Mouse (Mus musculus) MEL (cell line): Measurements from ENCODE around the gene Whamm. TPM values are rescaled to one million over a fixed set of nuclear protein-coding genes. Genes with fewer than 3 reads are reported as not detected.

ENCODE experiments used
- DNase-seq: peaks from one replicate; pipeline ENCODE4 v3.0.0; 2011; ENCODE audit warnings: low read depth, low spot score
- H3K27ac ChIP-seq: 2 replicates; pipeline ENCODE4 v1.5.1; 2012; ENCODE audit warnings: low read depth, mild to moderate bottlenecking, control low read depth, low read length, moderate library complexity; ENCODE audit not compliant: control insufficient read depth
- H3K27me3 ChIP-seq, 2 experiments: fragments of 150-350 bp in 1 of 2; sonication (generic) in 1 of 2; 2 replicates each; pipeline ENCODE4 v1.6.1; 2012; ENCODE audit warnings: low read length in 2 of 2, mild to moderate bottlenecking in 2 of 2, improper control_type of control experiment in 1 of 2, moderate library complexity in 1 of 2; ENCODE audit not compliant: insufficient read depth in 2 of 2, control insufficient read depth in 1 of 2
- H3K36me3 ChIP-seq, 2 experiments: 2 replicates each; pipeline ENCODE4 v1.6.1; 2012 to 2014; ENCODE audit warnings: low read length in 2 of 2, improper control_type of control experiment in 1 of 2, inconsistent platforms in 1 of 2, mild to moderate bottlenecking in 1 of 2; ENCODE audit not compliant: insufficient read depth in 2 of 2, control insufficient read depth in 1 of 2
- H3K4me1 ChIP-seq, 2 experiments: fragments of 150-350 bp in 1 of 2; sonication (generic) in 1 of 2; 2 replicates each; pipeline ENCODE4 v1.6.1; 2012; ENCODE audit warnings: low read length in 2 of 2, improper control_type of control experiment in 1 of 2, mild to moderate bottlenecking in 1 of 2; ENCODE audit not compliant: insufficient read depth in 2 of 2, control insufficient read depth in 1 of 2
- H3K4me3 ChIP-seq, 2 experiments: fragments of 150-350 bp in 1 of 2; sonication (generic) in 1 of 2; 2 replicates each; pipeline ENCODE4 v1.5.1; 2012; ENCODE audit warnings: low read depth in 2 of 2, low read length in 2 of 2, mild to moderate bottlenecking in 2 of 2, moderate library complexity in 2 of 2, control low read depth in 1 of 2, improper control_type of control experiment in 1 of 2; ENCODE audit not compliant: control insufficient read depth in 1 of 2, insufficient read depth in 1 of 2
- H3K79me2 ChIP-seq: 2 replicates; pipeline ENCODE4 v1.6.1; 2012; ENCODE audit warnings: mild to moderate bottlenecking, low read length, moderate library complexity; ENCODE audit not compliant: control insufficient read depth, poor library complexity, insufficient read depth
- H3K9ac ChIP-seq: 2 replicates; pipeline ENCODE4 v1.6.1; 2012; ENCODE audit warnings: low read depth, mild to moderate bottlenecking, control low read depth, low read length, moderate library complexity; ENCODE audit not compliant: control insufficient read depth, poor library complexity, severe bottlenecking
- H3K9me3 ChIP-seq: fragments of 150-350 bp; sonication (generic); replicated peaks from 2 replicates; pipeline ENCODE4 v1.6.1; 2012; ENCODE audit warnings: mild to moderate bottlenecking, low read length, improper control_type of control experiment, moderate library complexity; ENCODE audit not compliant: insufficient read depth
- CHD1 ChIP-seq: IDR thresholded peaks from 2 replicates; pipeline ENCODE4 v1.6.1; 2012; ENCODE audit warnings: low read depth, mild to moderate bottlenecking, inconsistent platforms, low read length, improper control_type of control experiment
- CTCF ChIP-seq, 3 experiments: IDR thresholded peaks in 2 of 3; conservative IDR thresholded peaks in 1 of 3; 2 replicates each; pipeline ENCODE4 v1.5.1; 2011 to 2012; ENCODE audit warnings: low read length in 3 of 3, low read depth in 2 of 3, mild to moderate bottlenecking in 2 of 3, improper control_type of control experiment in 1 of 3, inconsistent platforms in 1 of 3, mixed read lengths in 1 of 3, moderate library complexity in 1 of 3; ENCODE audit not compliant: control insufficient read depth in 1 of 3, insufficient read depth in 1 of 3, poor library complexity in 1 of 3, severe bottlenecking in 1 of 3
- EP300 ChIP-seq, 2 experiments: IDR thresholded peaks; 2 replicates each; pipeline ENCODE4 v1.6.1; 2011; ENCODE audit warnings: improper control_type of control experiment in 2 of 2, low read length in 2 of 2, low read depth in 1 of 2, mild to moderate bottlenecking in 1 of 2
- ETS1 ChIP-seq: IDR thresholded peaks from 2 replicates; pipeline ENCODE4 v1.6.1; 2012; ENCODE audit warnings: low read depth, mild to moderate bottlenecking, inconsistent platforms, low read length, improper control_type of control experiment, moderate library complexity
- GATA1 ChIP-seq: IDR thresholded peaks from 2 replicates; pipeline ENCODE4 v1.6.1; 2011; ENCODE audit warnings: low read depth, low read length, improper control_type of control experiment
- HCFC1 ChIP-seq: IDR thresholded peaks from 2 replicates; pipeline ENCODE4 v1.6.1; 2012; ENCODE audit warnings: low read depth, mild to moderate bottlenecking, inconsistent platforms, low read length, improper control_type of control experiment, moderate library complexity
- MAFK ChIP-seq: IDR thresholded peaks from 2 replicates; pipeline ENCODE4 v1.6.1; 2011; ENCODE audit warnings: low read depth, mild to moderate bottlenecking, low read length, improper control_type of control experiment, borderline replicate concordance
- MAX ChIP-seq: IDR thresholded peaks from 2 replicates; pipeline ENCODE4 v1.6.1; 2011; ENCODE audit warnings: low read length, improper control_type of control experiment
- MAZ ChIP-seq: IDR thresholded peaks from 2 replicates; pipeline ENCODE4 v1.6.1; 2012; ENCODE audit warnings: low read depth, mild to moderate bottlenecking, inconsistent platforms, low read length, improper control_type of control experiment
- MEF2A ChIP-seq: IDR thresholded peaks from 2 replicates; pipeline ENCODE4 v1.6.1; 2014; ENCODE audit warnings: low read depth, mild to moderate bottlenecking, inconsistent platforms, low read length, improper control_type of control experiment; ENCODE audit not compliant: poor library complexity, insufficient replicate concordance, severe bottlenecking; ENCODE audit errors: extremely low read depth
- MXI1 ChIP-seq: IDR thresholded peaks from 2 replicates; pipeline ENCODE4 v1.6.1; 2011; ENCODE audit warnings: mild to moderate bottlenecking, low read depth, low read length, improper control_type of control experiment
- MYB ChIP-seq: IDR thresholded peaks from 2 replicates; pipeline ENCODE4 v1.6.1; 2011; ENCODE audit warnings: mild to moderate bottlenecking, low read depth, low read length, improper control_type of control experiment
- NELFE ChIP-seq: IDR thresholded peaks from 2 replicates; pipeline ENCODE4 v1.6.1; 2011; ENCODE audit warnings: low read depth, low read length, improper control_type of control experiment
- NRF1 ChIP-seq: IDR thresholded peaks from 2 replicates; pipeline ENCODE4 v1.6.1; 2014; ENCODE audit warnings: low read depth, mild to moderate bottlenecking, inconsistent platforms, low read length, improper control_type of control experiment, moderate library complexity; ENCODE audit not compliant: poor library complexity, insufficient read depth, severe bottlenecking
- POLR2A ChIP-seq, 2 experiments: IDR thresholded peaks; 2 replicates each; pipeline ENCODE4 v1.6.1; 2011 to 2012; ENCODE audit warnings: low read length in 2 of 2, mild to moderate bottlenecking in 2 of 2, control low read depth in 1 of 2, improper control_type of control experiment in 1 of 2, low read depth in 1 of 2, moderate library complexity in 1 of 2; ENCODE audit not compliant: control insufficient read depth in 1 of 2, insufficient read depth in 1 of 2, poor library complexity in 1 of 2
- POLR2AphosphoS2 ChIP-seq: IDR thresholded peaks from 2 replicates; pipeline ENCODE4 v1.6.1; 2011; ENCODE audit warnings: low read length, improper control_type of control experiment
- POLR2AphosphoS5 ChIP-seq: IDR thresholded peaks from 2 replicates; pipeline ENCODE4 v1.6.1; 2012; ENCODE audit warnings: low read depth, borderline replicate concordance, mild to moderate bottlenecking, inconsistent platforms, low read length, moderate library complexity, mixed read lengths
- RAD21 ChIP-seq: IDR thresholded peaks from 2 replicates; pipeline ENCODE4 v1.6.1; 2011; ENCODE audit warnings: mild to moderate bottlenecking, low read depth, low read length, improper control_type of control experiment
- SIN3A ChIP-seq: IDR thresholded peaks from 2 replicates; pipeline ENCODE4 v1.6.1; 2012; ENCODE audit warnings: low read length, improper control_type of control experiment, inconsistent platforms
- SMC3 ChIP-seq: IDR thresholded peaks from 2 replicates; pipeline ENCODE4 v1.6.1; 2011; ENCODE audit warnings: low read depth, low read length, improper control_type of control experiment
- TAL1 ChIP-seq: IDR thresholded peaks from 2 replicates; pipeline ENCODE4 v1.6.1; 2012; ENCODE audit warnings: mild to moderate bottlenecking, inconsistent platforms, low read length, moderate library complexity, mixed read lengths
- TBP ChIP-seq: IDR thresholded peaks from 2 replicates; pipeline ENCODE4 v1.8.0; 2011; ENCODE audit warnings: low read depth, low read length, improper control_type of control experiment
- UBTF ChIP-seq: IDR thresholded peaks from 2 replicates; pipeline ENCODE4 v1.6.1; 2012; ENCODE audit warnings: low read depth, mild to moderate bottlenecking, inconsistent platforms, low read length, improper control_type of control experiment, moderate library complexity, borderline replicate concordance; ENCODE audit not compliant: insufficient read depth
- USF1 ChIP-seq: IDR thresholded peaks from 2 replicates; pipeline ENCODE4 v1.6.1; 2014; ENCODE audit warnings: low read depth, mild to moderate bottlenecking, inconsistent platforms, low read length, improper control_type of control experiment, moderate library complexity
- USF2 ChIP-seq, 2 experiments: IDR thresholded peaks; 2 replicates each; pipeline ENCODE4 v1.6.1; 2011 to 2012; ENCODE audit warnings: improper control_type of control experiment in 2 of 2, low read length in 2 of 2, borderline replicate concordance in 1 of 2, inconsistent platforms in 1 of 2, low read depth in 1 of 2, mild to moderate bottlenecking in 1 of 2; ENCODE audit not compliant: insufficient read depth in 1 of 2
- ZC3H11A ChIP-seq: IDR thresholded peaks from 2 replicates; pipeline ENCODE4 v1.6.1; 2012; ENCODE audit warnings: low read depth, mild to moderate bottlenecking, inconsistent platforms, low read length, improper control_type of control experiment
- ZMIZ1 ChIP-seq: IDR thresholded peaks from 2 replicates; pipeline ENCODE4 v1.6.1; 2012; ENCODE audit warnings: low read depth, mild to moderate bottlenecking, inconsistent platforms, low read length, improper control_type of control experiment, moderate library complexity
- polyA plus RNA-seq, 2 experiments: library from polyadenylated mRNA; stranded (reverse) in 1 of 2; unstranded in 1 of 2; fragments of >175 nt in 1 of 2; fragments of >200 nt in 1 of 2; gene quantifications; 2 replicates each; pipeline versions ENCODE4 v1.2.1 to v1.2.4; 2012; ENCODE audit warnings: low replicate concordance in 2 of 2, low read depth in 1 of 2; ENCODE audit not compliant: insufficient read length in 2 of 2, insufficient read depth in 1 of 2, missing spikeins in 1 of 2
- total RNA-seq: library from RNA; depleted of rRNA; stranded (reverse); fragments of 300-350 nt; gene quantifications from 2 replicates; pipeline ENCODE4 v1.2.3, GENCODE M21; 2012

Whamm gene
- total and polyA plus RNA-seq, 3 experiments, result 9.4 to 22.9 TPM; not detected in 1

- TF ChIP-seq USF2 (IDR thresholded peaks at IDR 0.05; ENCODE audit: borderline replicate concordance in 1 of 2, insufficient read depth in 1 of 2, low read depth in 1 of 2, low read length in 2 of 2) (no peak), MAZ (no peak), HCFC1 (no peak), CTCF (IDR thresholded peaks at IDR 0.05 in 2 of 3, conservative IDR thresholded peaks at IDR 0.05 in 1 of 3; ENCODE audit: control insufficient read depth in 1 of 3, insufficient read depth in 1 of 3, low read depth in 2 of 3, low read length in 3 of 3, poor library complexity in 1 of 3, severe bottlenecking in 1 of 3) (no peak), SMC3 (no peak), RAD21 (no peak), ZMIZ1 (no peak), EP300 (IDR thresholded peaks at IDR 0.05; ENCODE audit: low read depth in 1 of 2, low read length in 2 of 2) (no peak), TBP (no peak), ZC3H11A (no peak), MEF2A (no peak), USF1 (no peak), NRF1 (no peak), CHD1 (no peak), TAL1 (no peak), MAX (no peak), ETS1 (no peak), SIN3A (no peak), MAFK (no peak)
- Histone ChIP-seq H3K36me3 (peaks cover 0 to 4% of the 10 kb centered on the region in 2 experiments; a peak in 2 of 4 replicates), H3K4me3 (no peak overlapping the region), H3K9ac (no peak overlapping the region), H3K27me3 (peaks cover 0 to 5% of the 10 kb centered on the region in 2 experiments; a peak in 3 of 4 replicates), H3K9me3 (no peaks in the 10 kb centered on the region), H3K79me2 (no peaks in the 10 kb centered on the region), H3K4me1 (peaks cover 0 to 9% of the 10 kb centered on the region in 2 experiments; a peak in 2 of 4 replicates), H3K27ac (no peak overlapping the region)
- no peak for DNase-seq
Measured at GRCm38 (mm10) chr7:81561211-81561610, 9.9 kb upstream of the Whamm start.

DNA sequence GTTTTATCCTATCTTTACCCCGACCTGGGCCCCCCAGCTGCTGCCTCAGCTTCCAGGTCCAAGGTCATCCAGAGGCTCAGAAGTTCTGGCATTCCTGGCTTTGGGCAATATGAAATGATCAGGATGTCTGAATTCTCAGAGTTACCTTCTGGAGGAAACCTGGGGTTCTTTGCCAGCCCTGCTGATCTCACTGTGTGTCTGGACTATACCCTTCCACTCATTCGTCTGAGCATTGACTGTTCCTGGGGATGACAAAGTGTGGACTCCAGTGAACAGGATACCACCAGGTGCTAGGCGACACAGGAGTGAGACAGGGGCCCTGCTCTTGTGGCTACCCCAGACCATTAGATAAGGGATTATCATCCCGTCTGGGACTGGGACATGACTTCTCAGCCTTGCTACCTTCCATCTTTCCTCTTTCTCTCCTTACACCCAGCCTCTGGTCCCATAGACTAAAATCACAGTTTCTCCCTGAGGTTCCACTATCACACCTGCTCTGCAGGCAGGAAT, 7.5 kb upstream of the Whamm start:
- no peak overlapping the region for H3K9ac ChIP-seq
- peaks cover 0 to 4% of the 10 kb centered on the region in 2 experiments; a peak in 2 of 4 replicates for H3K36me3 ChIP-seq
- H3K4me3 ChIP-seq, result no peak overlapping the region
- peaks cover 0 to 5% of the 10 kb centered on the region in 2 experiments; a peak in 3 of 4 replicates for H3K27me3 ChIP-seq
- H3K79me2 ChIP-seq, result no peaks in the 10 kb centered on the region
- no peak overlapping the region for H3K27ac ChIP-seq
- peaks cover 0 to 9% of the 10 kb centered on the region in 2 experiments; a peak in 2 of 4 replicates for H3K4me1 ChIP-seq
- H3K9me3 ChIP-seq, result no peaks in the 10 kb centered on the region
- no peak for DNase-seq
- TF ChIP-seq GATA1, result no peak
- TF ChIP-seq SIN3A, result no peak
- no peak for TF ChIP-seq UBTF
- TF ChIP-seq POLR2AphosphoS5, result no peak
- no peak for TF ChIP-seq MYB
- TF ChIP-seq POLR2AphosphoS2, result no peak
- no peak for TF ChIP-seq CHD1
- no peak for TF ChIP-seq CTCF (IDR thresholded peaks at IDR 0.05 in 2 of 3, conservative IDR thresholded peaks at IDR 0.05 in 1 of 3; ENCODE audit: control insufficient read depth in 1 of 3, insufficient read depth in 1 of 3, low read depth in 2 of 3, low read length in 3 of 3, poor library complexity in 1 of 3, severe bottlenecking in 1 of 3)
- no peak for TF ChIP-seq SMC3
- TF ChIP-seq MXI1, result no peak
- no peak for TF ChIP-seq MEF2A
- TF ChIP-seq ZMIZ1, result no peak
- TF ChIP-seq POLR2A (IDR thresholded peaks at IDR 0.05; ENCODE audit: control insufficient read depth in 1 of 2, insufficient read depth in 1 of 2, low read depth in 1 of 2, low read length in 2 of 2, poor library complexity in 1 of 2), result no peak
- TF ChIP-seq NELFE, result no peak
